Mouse (Mus musculus) splenic B cell, adult 2 months (primary cell): Measurements from ENCODE around the gene Ranbp10.

Experiments
- DNase-seq: peaks from one replicate; pipeline ENCODE4 v3.0.0-alpha.2; 2011; ENCODE audit warnings: low read depth, low spot score
- H3K27me3 ChIP-seq: 2 replicates; pipeline ENCODE4 v1.6.1; 2012; ENCODE audit warnings: mild to moderate bottlenecking, low read length, moderate library complexity, mixed read lengths; ENCODE audit not compliant: control insufficient read depth, poor library complexity, insufficient read depth, severe bottlenecking
- H3K36me3 ChIP-seq: 2 replicates; pipeline ENCODE4 v1.6.1; 2012; ENCODE audit warnings: mild to moderate bottlenecking, low read length, moderate library complexity, mixed read lengths; ENCODE audit not compliant: control insufficient read depth, poor library complexity, insufficient read depth, severe bottlenecking

Ranbp10 gene

DNA sequence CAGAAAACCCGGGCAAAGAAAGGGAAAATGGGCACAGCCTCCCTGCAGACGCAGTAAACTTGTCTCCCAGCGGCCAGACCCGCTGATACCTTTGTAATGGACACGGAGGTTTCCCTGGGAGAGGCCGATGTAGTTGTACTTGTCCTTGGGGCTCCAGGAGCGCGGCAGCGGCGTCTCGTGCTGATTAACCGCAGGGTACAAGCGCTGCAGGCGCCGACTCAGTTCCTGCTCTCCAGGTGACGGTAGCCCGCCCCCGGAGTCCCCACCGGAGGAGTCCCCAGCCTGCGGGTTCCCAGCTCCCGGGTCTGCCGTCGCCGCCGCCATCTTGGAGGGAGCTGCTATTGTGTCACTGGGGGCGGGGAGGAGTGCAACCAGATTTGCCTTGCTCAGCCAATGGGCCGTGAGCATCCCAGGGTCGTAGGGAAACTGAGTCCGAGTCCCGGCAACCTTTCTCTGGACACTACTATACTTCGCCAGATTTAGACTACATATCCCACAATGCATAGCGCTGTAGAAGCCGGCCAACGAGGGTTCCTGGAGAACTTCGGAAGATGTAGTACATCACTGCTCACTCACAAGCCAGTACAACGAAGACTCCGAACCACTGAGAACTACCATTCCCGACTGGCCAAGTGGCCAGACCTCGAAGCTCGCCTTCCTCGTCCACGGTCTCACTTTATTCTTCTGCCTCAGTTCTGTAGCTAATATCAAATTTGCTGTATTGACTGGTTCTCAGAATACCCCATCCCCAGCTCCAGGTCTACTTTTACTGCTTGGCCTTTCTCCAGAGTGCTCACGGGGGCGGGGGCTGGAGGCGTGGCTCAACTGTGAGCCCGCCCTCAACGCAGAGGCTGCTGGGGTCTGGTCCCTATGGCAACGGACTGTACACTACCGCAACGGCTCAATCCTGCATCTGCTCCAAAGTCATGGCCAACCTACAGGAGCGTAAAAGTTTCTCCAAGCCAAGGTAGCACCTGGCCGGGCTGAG lies at the start of gene Ranbp10, which contains the start of gene Tsnaxip1:
Ranbp10 (minus strand) TSS at position 490 of the 988 bp plus-strand sequence.
Tsnaxip1 (plus strand) TSS at position 871 of the 988 bp plus-strand sequence.
- H3K36me3 ChIP-seq: peaks cover 3% of the 10 kb centered on the region; the same call in 1 of the 2 replicates
- DNase-seq: peak; percentile 99

DNA sequence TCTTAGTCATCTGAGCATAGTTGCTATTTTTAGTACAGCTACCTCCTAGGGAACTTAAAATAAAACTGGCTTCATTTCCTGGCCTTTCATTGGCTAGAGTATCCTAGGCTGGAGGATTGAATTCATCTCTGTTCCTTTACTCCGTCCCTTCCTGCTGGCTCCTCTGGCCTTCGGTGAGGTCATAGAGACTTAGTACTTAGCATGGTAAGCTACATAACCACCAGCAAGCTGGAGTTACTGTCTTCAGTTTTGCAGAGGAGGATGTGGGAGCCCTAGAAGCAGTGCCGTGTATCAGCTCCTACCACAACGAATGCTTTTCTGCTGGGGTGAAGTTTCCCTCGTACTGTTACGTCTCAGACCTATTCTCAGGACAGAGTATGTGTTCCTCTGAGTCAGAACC lies 47.2 kb upstream of the Ranbp10 start:
- H3K36me3 ChIP-seq: peaks cover 13% of the 10 kb centered on the region
- no peak for DNase-seq
- no peaks in the 10 kb centered on the region for H3K27me3 ChIP-seq

More for the DNA sequence above, at the start of gene Ranbp10, which contains the start of gene Tsnaxip1:
- H3K27me3 ChIP-seq: no peaks in the 10 kb centered on the region

DNA sequence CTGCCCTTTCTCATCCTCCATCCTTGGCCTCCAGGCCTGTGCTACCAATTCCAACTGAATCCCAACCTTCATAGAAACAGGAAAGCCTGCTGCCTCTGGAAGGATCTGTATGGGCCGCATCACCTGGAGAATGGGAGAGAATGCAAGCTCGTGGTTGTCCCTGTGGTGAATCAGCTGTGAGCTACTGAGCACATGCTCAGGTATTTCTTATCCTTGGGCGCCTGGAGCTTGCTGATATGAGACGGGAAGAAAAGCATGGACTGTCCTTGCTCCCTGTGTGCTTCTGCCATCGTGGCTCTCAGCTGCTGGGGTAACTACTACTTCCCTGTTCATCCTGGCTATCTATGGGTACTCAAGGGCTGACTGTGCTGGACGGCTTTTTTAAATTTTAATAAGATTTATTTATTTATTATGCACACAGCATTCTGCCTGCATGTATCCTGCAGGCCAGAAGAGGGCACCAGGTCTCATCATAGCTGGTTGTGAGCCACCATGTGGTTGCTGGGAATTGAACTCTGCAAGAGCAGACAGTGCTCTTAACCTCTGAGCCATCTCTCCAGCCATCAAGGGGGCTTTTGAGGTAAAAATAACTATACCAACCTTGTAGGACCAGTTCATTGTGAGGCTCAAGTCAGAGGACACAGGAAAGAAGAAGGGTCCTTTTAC lies 39.3 kb upstream of the Ranbp10 start:
- H3K27me3 ChIP-seq: no peaks in the 10 kb centered on the region
- DNase-seq: peak; percentile 37
- H3K36me3 ChIP-seq: no peaks in the 10 kb centered on the region

DNA sequence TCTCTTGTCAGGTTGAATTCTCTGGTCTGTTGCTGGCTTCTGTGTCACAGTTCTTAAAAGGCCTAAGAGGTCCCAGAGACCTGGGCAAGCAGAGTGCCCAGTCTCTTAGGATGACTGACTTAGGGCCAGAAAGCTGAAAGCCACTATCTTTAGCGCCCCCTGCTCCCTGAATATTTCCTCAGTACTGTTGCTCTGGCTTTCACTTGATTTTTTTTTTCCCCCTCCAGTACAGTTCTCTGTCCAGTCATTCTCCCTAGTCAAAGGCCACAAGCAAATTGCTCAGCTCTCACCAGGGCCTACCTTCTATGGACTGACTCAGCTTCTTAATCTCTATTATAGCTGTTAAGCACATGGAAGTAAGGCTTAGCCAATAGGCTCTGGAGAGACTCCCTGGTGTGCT lies 34.8 kb upstream of the Ranbp10 start:
- H3K27me3 ChIP-seq: no peaks in the 10 kb centered on the region
- H3K36me3 ChIP-seq: no peaks in the 10 kb centered on the region
- peak; percentile 40 for DNase-seq

DNA sequence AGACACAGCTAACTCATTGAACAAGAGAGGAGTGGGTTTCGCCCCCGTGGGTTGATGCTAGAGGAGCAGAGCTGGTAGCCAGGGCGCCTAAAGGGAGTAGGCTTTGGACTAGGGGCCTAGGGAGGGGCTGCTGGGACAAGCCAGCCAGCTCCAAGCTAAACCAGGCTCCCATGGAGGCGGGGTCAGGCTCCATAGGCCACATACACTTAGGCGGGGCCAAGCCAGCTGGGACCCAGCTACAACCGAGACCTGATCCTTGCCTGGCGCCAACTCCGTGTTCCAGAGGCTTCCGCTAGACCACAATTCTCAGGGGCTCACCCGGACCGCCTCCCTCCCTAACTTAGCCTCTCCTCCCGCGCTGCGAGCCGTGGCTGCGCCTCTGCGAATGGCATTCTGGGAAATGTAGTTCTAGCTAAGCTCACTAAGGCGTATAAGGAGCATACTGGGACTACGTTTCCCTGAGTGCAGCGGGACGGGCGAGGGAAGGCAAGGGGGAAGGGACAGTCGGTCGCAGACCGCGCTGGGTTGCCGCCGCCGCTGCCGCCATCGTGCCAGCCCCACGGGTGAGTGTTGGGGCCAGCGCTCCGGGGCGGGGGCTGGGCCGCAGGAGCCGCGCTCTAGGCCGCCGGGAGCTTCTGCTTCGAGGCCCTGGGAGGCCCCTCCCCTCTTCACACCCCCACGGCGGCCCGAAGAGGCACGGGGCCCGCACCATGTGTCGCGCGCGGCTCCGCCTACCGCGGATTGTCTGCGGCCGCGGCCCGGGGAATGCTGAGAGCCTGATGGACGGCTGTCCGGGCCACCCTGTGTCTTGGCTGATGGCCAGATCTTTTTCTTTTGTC lies 33.2 kb upstream of the Ranbp10 start, which contains the start of gene Nutf2:
Nutf2 (plus strand) TSS at position 438 of the 839 bp plus-strand sequence.
- H3K36me3 ChIP-seq: no peaks in the 10 kb centered on the region
- no peaks in the 10 kb centered on the region for H3K27me3 ChIP-seq
- peak; percentile 93 for DNase-seq

DNA sequence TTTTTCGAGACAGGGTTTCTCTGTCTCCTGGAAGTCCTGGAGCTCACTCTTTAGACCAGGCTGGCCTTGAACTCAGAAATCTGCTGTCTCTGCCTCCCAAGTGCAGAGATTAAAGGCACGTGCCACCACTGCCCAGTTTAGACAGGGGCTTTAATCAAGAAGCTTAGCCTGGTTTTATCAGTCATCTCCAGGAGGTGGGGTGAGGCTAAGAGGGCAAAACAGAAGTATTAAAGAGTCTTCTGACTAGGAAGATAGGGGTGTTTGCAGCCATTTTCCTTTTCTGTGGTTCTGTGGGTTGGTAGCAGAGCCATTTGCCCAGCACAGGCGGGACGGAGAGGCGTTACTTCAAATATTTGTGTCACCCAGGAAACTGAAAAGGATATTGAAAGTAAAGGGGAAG lies 32.2 kb upstream of the Ranbp10 start:
- Histone ChIP-seq H3K27me3 (no peaks in the 10 kb centered on the region), H3K36me3 (no peaks in the 10 kb centered on the region)
- DNase-seq: no peak

DNA sequence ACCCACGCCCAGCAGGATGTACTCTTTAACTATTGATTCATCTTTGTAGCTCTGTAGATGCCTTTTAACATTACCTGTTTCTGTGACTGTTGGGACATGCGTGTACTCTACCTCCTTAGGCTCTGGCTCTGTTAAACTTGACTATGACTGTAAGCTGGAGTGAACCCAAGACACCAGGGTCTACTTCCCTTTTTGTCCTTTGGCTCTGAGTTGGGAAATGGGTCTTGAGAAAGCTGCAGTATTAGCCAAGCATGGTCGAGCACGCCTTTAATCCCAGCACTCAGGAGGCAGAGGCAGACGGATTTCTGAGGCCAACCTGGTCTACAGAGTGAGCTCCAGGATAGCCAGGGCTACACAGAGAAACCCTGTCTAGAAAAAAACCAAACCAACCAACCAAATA lies 31.3 kb upstream of the Ranbp10 start:
- H3K27me3 ChIP-seq: no peaks in the 10 kb centered on the region
- no peak for DNase-seq
- no peaks in the 10 kb centered on the region for H3K36me3 ChIP-seq

DNA sequence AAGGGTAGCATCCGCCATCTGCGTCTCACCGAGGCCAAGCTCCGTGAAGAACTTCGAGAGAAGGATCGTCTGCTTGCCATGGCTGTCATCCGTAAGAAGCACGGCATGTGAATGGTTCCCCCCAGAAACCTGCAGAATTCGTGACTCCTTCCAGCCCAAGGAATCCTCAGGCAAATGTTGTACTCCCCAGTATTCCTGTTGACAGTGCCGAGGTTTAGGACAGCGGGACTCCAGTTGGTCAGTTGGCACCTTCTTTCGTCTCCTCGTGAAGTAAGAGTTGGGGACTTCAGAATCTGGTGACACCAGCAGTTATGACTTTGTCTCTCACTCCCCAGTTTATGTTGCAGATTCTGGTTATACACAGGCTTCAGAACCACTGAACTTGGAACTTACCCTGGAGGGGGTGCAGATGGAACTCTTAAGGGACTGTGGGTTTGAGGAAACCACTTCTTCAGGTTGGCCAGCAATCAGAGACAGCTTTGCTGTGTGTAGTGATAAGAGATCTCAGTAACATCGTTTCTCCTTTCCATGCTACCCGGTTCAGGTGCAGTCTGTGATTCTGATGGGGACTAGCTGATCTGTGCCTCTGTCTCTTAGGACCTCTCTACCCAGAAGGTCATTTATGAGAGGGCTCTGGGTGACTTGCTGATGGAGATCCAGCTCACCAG lies 29.2 kb upstream of the Ranbp10 start:
- H3K36me3 ChIP-seq: no peaks in the 10 kb centered on the region
- DNase-seq: no peak
- no peaks in the 10 kb centered on the region for H3K27me3 ChIP-seq

DNA sequence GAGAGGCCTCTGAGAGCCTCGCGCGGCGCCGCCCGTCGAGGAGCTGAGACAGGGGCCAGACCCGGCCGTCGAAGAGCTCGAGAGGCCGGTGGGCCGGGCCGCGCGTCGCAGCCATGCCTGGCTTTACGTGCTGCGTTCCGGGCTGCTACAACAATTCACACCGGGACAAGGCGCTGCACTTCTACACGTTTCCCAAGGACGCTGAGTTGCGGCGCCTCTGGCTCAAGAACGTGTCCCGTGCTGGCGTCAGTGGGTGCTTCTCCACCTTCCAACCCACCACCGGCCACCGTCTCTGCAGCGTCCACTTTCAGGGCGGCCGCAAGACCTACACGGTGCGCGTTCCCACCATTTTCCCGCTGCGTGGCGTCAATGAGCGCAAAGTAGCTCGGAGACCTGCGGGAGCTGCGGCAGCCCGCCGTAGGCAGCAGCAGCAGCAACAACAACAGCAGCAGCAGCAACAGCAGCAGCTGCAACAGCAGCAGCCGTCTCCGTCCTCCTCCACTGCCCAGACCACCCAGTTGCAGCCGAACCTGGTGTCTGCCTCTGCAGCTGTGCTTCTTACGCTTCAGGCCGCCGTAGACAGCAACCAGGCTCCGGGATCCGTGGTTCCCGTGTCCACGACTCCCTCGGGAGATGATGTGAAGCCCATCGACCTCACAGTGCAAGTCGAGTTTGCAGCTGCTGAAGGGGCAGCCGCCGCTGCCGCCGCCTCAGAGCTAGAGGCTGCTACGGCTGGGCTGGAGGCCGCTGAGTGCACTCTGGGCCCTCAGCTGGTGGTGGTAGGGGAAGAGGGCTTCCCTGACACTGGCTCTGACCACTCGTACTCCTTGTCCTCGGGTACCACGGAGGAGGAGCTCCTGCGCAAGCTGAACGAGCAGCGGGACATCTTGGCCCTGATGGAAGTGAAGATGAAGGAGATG lies 28.4 kb upstream of the Ranbp10 start:
- no peaks in the 10 kb centered on the region for H3K36me3 ChIP-seq
- no peaks in the 10 kb centered on the region for H3K27me3 ChIP-seq
- DNase-seq: peak; percentile 33

DNA sequence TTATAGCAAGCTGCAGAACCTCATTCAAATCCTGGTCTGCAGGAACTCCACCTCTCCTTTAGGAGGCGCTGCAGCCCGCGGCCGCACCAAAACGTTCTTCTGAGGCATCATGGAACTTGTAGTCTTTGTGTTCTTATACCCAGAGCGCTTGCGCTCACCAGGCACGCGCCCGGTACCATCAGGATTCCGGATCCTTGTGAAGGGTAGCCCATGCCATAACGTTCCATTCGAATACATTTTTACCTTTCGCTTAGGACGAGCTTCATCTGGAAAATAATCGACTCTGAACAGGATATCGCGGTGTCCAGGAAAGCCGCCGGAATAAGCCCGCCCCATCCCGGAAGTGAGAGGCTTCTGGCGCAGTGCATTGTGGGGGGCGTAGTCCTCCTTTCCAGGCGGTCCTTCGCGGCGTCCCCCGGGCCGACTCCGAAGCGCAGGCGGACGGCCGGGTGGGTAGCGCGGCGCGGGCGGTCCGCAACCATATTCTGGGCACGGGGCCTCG lies 27.6 kb upstream of the Ranbp10 start, which contains the start of gene Thap11:
Thap11 (plus strand) TSS at position 418 of the 502 bp plus-strand sequence.
- H3K27me3 ChIP-seq: no peaks in the 10 kb centered on the region
- H3K36me3 ChIP-seq: no peaks in the 10 kb centered on the region
- peak; percentile 92 for DNase-seq

DNA sequence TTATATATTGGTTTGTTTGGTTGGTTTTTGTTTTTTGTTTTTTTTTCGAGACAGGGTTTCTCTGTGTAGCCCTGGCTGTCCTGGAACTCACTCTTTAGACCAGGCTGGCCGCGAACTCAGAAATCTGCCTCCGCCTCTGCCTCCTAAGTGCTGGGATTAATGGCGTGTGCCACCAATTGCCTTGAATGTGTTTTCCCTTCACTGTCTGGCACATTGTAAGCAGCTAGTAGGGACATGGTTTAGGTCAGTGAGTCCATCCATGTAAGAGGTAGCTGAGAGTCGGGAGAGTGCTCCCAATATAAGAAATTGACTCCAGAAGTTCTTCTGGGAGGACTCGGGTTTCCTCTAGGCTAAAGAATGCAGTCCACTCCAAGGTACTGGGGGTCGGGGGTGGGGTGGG lies 27.2 kb upstream of the Ranbp10 start:
- Histone ChIP-seq H3K27me3 (no peaks in the 10 kb centered on the region), H3K36me3 (no peaks in the 10 kb centered on the region)
- DNase-seq: no peak

DNA sequence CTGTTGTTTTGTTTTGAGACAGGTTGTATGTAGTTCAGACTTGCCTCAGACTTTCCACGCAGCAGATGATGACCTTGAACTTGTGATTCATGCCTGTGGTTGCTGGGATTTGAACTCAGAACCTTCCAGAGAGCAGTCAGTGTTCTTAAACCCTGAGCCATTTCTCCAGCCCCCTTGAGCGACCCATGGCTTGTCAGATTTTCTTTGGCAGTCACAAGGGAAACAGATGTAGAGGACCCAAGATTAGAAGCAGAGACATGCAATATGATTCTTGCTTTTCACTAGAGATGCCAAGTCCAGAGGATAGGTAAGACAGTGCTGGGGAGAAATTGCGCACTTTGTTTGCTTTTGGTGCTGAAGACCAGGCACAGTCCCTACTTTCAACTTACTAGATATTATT lies 26.0 kb upstream of the Ranbp10 start, which contains the start of gene Cenpt:
Cenpt (minus strand) TSS at position 101 of the 400 bp plus-strand sequence.
- H3K36me3 ChIP-seq: 0 out of 2 replicates have a peak, but pooled peaks cover 2% of the 10 kb centered on the region
- no peaks in the 10 kb centered on the region for H3K27me3 ChIP-seq
- DNase-seq: no peak
